Mouse (Mus musculus): ENCODE results near the gene Nisch. TPM values are rescaled to one million over a fixed set of nuclear protein-coding genes. Genes with fewer than 3 reads are reported as not detected.

Nisch gene
- total RNA-seq, 2 experiments from 2014 or later = 258 to 277 TPM

- DNase-seq (ENCODE audit: low spot score in 2 of 2) = no peak
Measured at GRCm38 (mm10) chr14:31194441-31194840, 22.3 kb downstream of the Nisch start.

- no peak for DNase-seq (ENCODE audit: low spot score in 2 of 2)
Measured at GRCm38 (mm10) chr14:31193791-31194190, 23.0 kb downstream of the Nisch start.

- DNase-seq (ENCODE audit: low spot score in 2 of 2) = no peak
Measured at GRCm38 (mm10) chr14:31191936-31192335, 24.8 kb downstream of the Nisch start.

- DNase-seq (ENCODE audit: low spot score in 2 of 2) = no peak
Measured at GRCm38 (mm10) chr14:31189348-31189747, 27.4 kb downstream of the Nisch start.

- DNase-seq (ENCODE audit: low spot score in 2 of 2) = no peak
Measured at GRCm38 (mm10) chr14:31188771-31189181, 28.0 kb downstream of the Nisch start.

GRCm38 (mm10) chr14:31186656-31187055 is 30.1 kb downstream of the Nisch start:
- DNase-seq (ENCODE audit: low spot score in 2 of 2) = no peak

GRCm38 (mm10) chr14:31184195-31184594 is 32.6 kb downstream of the Nisch start:
- DNase-seq (ENCODE audit: low spot score in 2 of 2) = no peak

- DNase-seq (ENCODE audit: low spot score in 2 of 2) = no peak
Measured at GRCm38 (mm10) chr14:31183541-31183940, 33.2 kb downstream of the Nisch start.

GRCm38 (mm10) chr14:31182786-31183290 is 33.9 kb downstream of the Nisch start:
- DNase-seq (ENCODE audit: low spot score in 2 of 2) = no peak

- no peak for DNase-seq (ENCODE audit: low spot score in 2 of 2)
Measured at GRCm38 (mm10) chr14:31181512-31181911, 35.2 kb downstream of the Nisch start.

- peak in 1 of 2 experiments; percentile 42 for DNase-seq (ENCODE audit: low spot score in 2 of 2)
Measured at GRCm38 (mm10) chr14:31179677-31180365, 36.9 kb downstream of the Nisch start.

GRCm38 (mm10) chr14:31177715-31178114 is 39.0 kb downstream of the Nisch start:
- DNase-seq (ENCODE audit: low spot score in 2 of 2) = no peak

GRCm38 (mm10) chr14:31177287-31177686 is 39.5 kb downstream of the Nisch start:
- no peak for DNase-seq (ENCODE audit: low spot score in 2 of 2)

GRCm38 (mm10) chr14:31173537-31173936 is 43.2 kb downstream of the Nisch start:
- DNase-seq (ENCODE audit: low spot score in 2 of 2) = no peak

GRCm38 (mm10) chr14:31172781-31173455 is 43.8 kb downstream of the Nisch start:
- DNase-seq (ENCODE audit: low spot score in 2 of 2) = no peak

- no peak for DNase-seq (ENCODE audit: low spot score in 2 of 2)
Measured at GRCm38 (mm10) chr14:31171821-31172220, 44.9 kb downstream of the Nisch start.

GRCm38 (mm10) chr14:31171386-31171785 is 45.4 kb downstream of the Nisch start:
- no peak for DNase-seq (ENCODE audit: low spot score in 2 of 2)

- DNase-seq (ENCODE audit: low spot score in 2 of 2) = no peak
Measured at GRCm38 (mm10) chr14:31170963-31171362, 45.8 kb downstream of the Nisch start.

- no peak for DNase-seq (ENCODE audit: low spot score in 2 of 2)
Measured at GRCm38 (mm10) chr14:31169508-31169907, 47.2 kb downstream of the Nisch start.

- DNase-seq (ENCODE audit: low spot score in 2 of 2) = no peak
Measured at GRCm38 (mm10) chr14:31168425-31168824, 48.3 kb downstream of the Nisch start, which contains the start of gene Stab1. Gene Stab1, minus strand, starts transcription at chr14:31168641.

GRCm38 (mm10) chr14:31166827-31167226 is 49.9 kb downstream of the Nisch start:
- DNase-seq (ENCODE audit: low spot score in 2 of 2) = no peak

GRCm38 (mm10) chr14:31165991-31166630 is 50.6 kb downstream of the Nisch start:
- DNase-seq (ENCODE audit: low spot score in 2 of 2) = no peak
